Mouse (Mus musculus) thymus, postnatal 36 days (tissue): ENCODE measurements at regions not wholly inside any gene's neighbourhood (a gene's known extent, or its start where the extent isn't known, plus 50 kb on each side); places are given as distances from the start of the nearest gene placed in this dataset.
A peak's percentile ranks its signal among the peaks of the same experiment; 100 is the strongest.

Experiments used
- DNase-seq, 2 experiments: peaks; one replicate each; pipeline ENCODE4 v3.0.0; 2022; ENCODE audit warnings: mixed read lengths in 2 of 2

- DNase-seq: no peak
Observed at GRCm38 (mm10) chr4:7596116-7596515, 642.7 kb downstream of the Car8 start.

- no peak for DNase-seq
Observed at GRCm38 (mm10) chr4:7583851-7584250, 655.0 kb downstream of the Car8 start.

GRCm38 (mm10) chr4:7581931-7582330 is 656.9 kb downstream of the Car8 start:
- DNase-seq: no peak

- DNase-seq: no peak
Observed at GRCm38 (mm10) chr4:7581220-7581916, 657.5 kb downstream of the Car8 start.

- DNase-seq: no peak
Observed at GRCm38 (mm10) chr4:7580554-7581219, 658.2 kb downstream of the Car8 start.

- no peak for DNase-seq
Observed at GRCm38 (mm10) chr4:7574011-7574410, 664.8 kb downstream of the Car8 start.

- no peak for DNase-seq
Observed at GRCm38 (mm10) chr4:7567687-7568393, 671.0 kb downstream of the Car8 start.

- no peak for DNase-seq
Observed at GRCm38 (mm10) chr4:7559867-7560832, 678.7 kb downstream of the Car8 start.

GRCm38 (mm10) chr4:7558721-7559120 is 680.1 kb downstream of the Car8 start:
- no peak for DNase-seq

- DNase-seq: peak; percentile 39 to 57
Observed at GRCm38 (mm10) chr4:7534301-7534700, 704.5 kb downstream of the Car8 start.

GRCm38 (mm10) chr4:7527718-7528117 is 711.1 kb downstream of the Car8 start:
- DNase-seq: no peak

- DNase-seq: no peak
Observed at GRCm38 (mm10) chr4:7513081-7513480, 725.8 kb downstream of the Car8 start.

GRCm38 (mm10) chr4:7485552-7485951 is 753.3 kb downstream of the Car8 start:
- DNase-seq: no peak

GRCm38 (mm10) chr4:7455130-7455529 is 783.7 kb downstream of the Car8 start:
- DNase-seq: peak; percentile 80 to 85

GRCm38 (mm10) chr4:7452678-7453077 is 786.2 kb downstream of the Car8 start:
- no peak for DNase-seq

GRCm38 (mm10) chr4:7450991-7451390 is 787.9 kb downstream of the Car8 start:
- peak; percentile 35 to 52 for DNase-seq

GRCm38 (mm10) chr4:7429308-7429707 is 809.5 kb downstream of the Car8 start:
- DNase-seq: no peak

- DNase-seq: no peak
Observed at GRCm38 (mm10) chr4:7424081-7424480, 814.8 kb downstream of the Car8 start.

- no peak for DNase-seq
Observed at GRCm38 (mm10) chr4:7423204-7423603, 815.6 kb downstream of the Car8 start.

GRCm38 (mm10) chr4:7422787-7423186 is 816.1 kb downstream of the Car8 start:
- no peak for DNase-seq

GRCm38 (mm10) chr4:7414301-7414700 is 824.5 kb downstream of the Car8 start:
- DNase-seq: no peak

- no peak for DNase-seq
Observed at GRCm38 (mm10) chr4:7392696-7393095, 846.1 kb downstream of the Car8 start.

- DNase-seq: no peak
Observed at GRCm38 (mm10) chr4:7391596-7391995, 847.2 kb downstream of the Car8 start.
